Mouse (Mus musculus): ENCODE results near the gene Syngr3. TPM values are rescaled to one million over a fixed set of nuclear protein-coding genes. Genes with fewer than 3 reads are reported as not detected.

The Syngr3 gene
- polyA plus RNA-seq, 1 experiment: 0.13 TPM

- no peak for TF ChIP-seq GATA1 (IDR thresholded peaks at IDR 0.05; ENCODE audit: low read length)
Measured at GRCm38 (mm10) chr17:24641944-24642343, 47.8 kb downstream of the Syngr3 start.

- no peak for TF ChIP-seq GATA1 (IDR thresholded peaks at IDR 0.05; ENCODE audit: low read length)
Measured at GRCm38 (mm10) chr17:24640581-24640980, 49.2 kb downstream of the Syngr3 start.

GRCm38 (mm10) chr17:24640119-24640518 is 49.6 kb downstream of the Syngr3 start:
- TF ChIP-seq GATA1 (IDR thresholded peaks at IDR 0.05; ENCODE audit: low read length): no peak

GRCm38 (mm10) chr17:24639571-24639988 is 50.2 kb downstream of the Syngr3 start:
- no peak for TF ChIP-seq GATA1 (IDR thresholded peaks at IDR 0.05; ENCODE audit: low read length)

GRCm38 (mm10) chr17:24638840-24639239 is 50.9 kb downstream of the Syngr3 start:
- no peak for TF ChIP-seq GATA1 (IDR thresholded peaks at IDR 0.05; ENCODE audit: low read length)

GRCm38 (mm10) chr17:24638214-24638613 is 51.5 kb downstream of the Syngr3 start:
- no peak for TF ChIP-seq GATA1 (IDR thresholded peaks at IDR 0.05; ENCODE audit: low read length)

GRCm38 (mm10) chr17:24636781-24637481 is 52.8 kb downstream of the Syngr3 start:
- TF ChIP-seq GATA1 (IDR thresholded peaks at IDR 0.05; ENCODE audit: low read length): no peak

GRCm38 (mm10) chr17:24635694-24636093 is 54.1 kb downstream of the Syngr3 start:
- TF ChIP-seq GATA1 (IDR thresholded peaks at IDR 0.05; ENCODE audit: low read length): no peak

Other genes with a start within 250 kb of the Syngr3 start
- not detected in 2 replicates for gene Dnase1l2, start 246.8 kb downstream of the Syngr3 start, polyA plus RNA-seq (2012)
- 19.4 and 22.8 TPM in 2 replicates for gene E4f1, start 219.6 kb downstream of the Syngr3 start, polyA plus RNA-seq (2012)
- gene Pgp, start 219.6 kb downstream of the Syngr3 start, polyA plus RNA-seq (2012): 75.9 and 87.6 TPM in 2 replicates
- 0.10 TPM in 1 of 2 replicates, not detected in the other for gene Bricd5, start 216.1 kb downstream of the Syngr3 start, polyA plus RNA-seq (2012)
- 8.4 and 8.5 TPM in 2 replicates for gene Mlst8, start 210.9 kb downstream of the Syngr3 start, polyA plus RNA-seq (2012)
- 0.01 TPM in 1 of 2 replicates, not detected in the other for gene Caskin1, start 201.4 kb downstream of the Syngr3 start, polyA plus RNA-seq (2012)
- 239 and 240 TPM in 2 replicates for gene Traf7, start 162.0 kb downstream of the Syngr3 start, polyA plus RNA-seq (2012)
- gene Rab26, start 155.7 kb downstream of the Syngr3 start, polyA plus RNA-seq (2012): 0.29 and 0.30 TPM in 2 replicates
- gene Pkd1, start 140.1 kb downstream of the Syngr3 start, polyA plus RNA-seq (2012): 4.0 and 6.5 TPM in 2 replicates
- gene Tsc2, start 57.3 kb downstream of the Syngr3 start, polyA plus RNA-seq (2012): 45.3 and 52.6 TPM in 2 replicates
- 24.0 and 31.0 TPM in 2 replicates for gene Nthl1, start 57.3 kb downstream of the Syngr3 start, polyA plus RNA-seq (2012)
- not detected in 2 replicates for gene Slc9a3r2, start 39.6 kb downstream of the Syngr3 start, polyA plus RNA-seq (2012)
- not detected in 2 replicates for gene Npw, start 31.5 kb downstream of the Syngr3 start, polyA plus RNA-seq (2012)
- gene Zfp598, start 20.3 kb downstream of the Syngr3 start, polyA plus RNA-seq (2012): 90.5 and 98.9 TPM in 2 replicates
- gene Gfer, start 6.2 kb upstream of the Syngr3 start, polyA plus RNA-seq (2012): 149 and 186 TPM in 2 replicates
- 0.33 and 0.89 TPM in 2 replicates for gene Noxo1, start 6.3 kb upstream of the Syngr3 start, polyA plus RNA-seq (2012)
- gene Tbl3, start 17.7 kb upstream of the Syngr3 start, polyA plus RNA-seq (2012): 25.6 and 35.3 TPM in 2 replicates
- 0.14 and 0.36 TPM in 2 replicates for gene Rnf151, start 28.1 kb upstream of the Syngr3 start, polyA plus RNA-seq (2012)
- gene Rps2, start 28.2 kb upstream of the Syngr3 start, polyA plus RNA-seq (2012): 2,301 and 3,917 TPM in 2 replicates
- 457 and 647 TPM in 2 replicates for gene Ndufb10, start 34.5 kb upstream of the Syngr3 start, polyA plus RNA-seq (2012)
- not detected in 2 replicates for gene Rpl3l, start 37.9 kb upstream of the Syngr3 start, polyA plus RNA-seq (2012)
- gene Msrb1, start 46.7 kb upstream of the Syngr3 start, polyA plus RNA-seq (2012): 11.1 and 11.3 TPM in 2 replicates
- gene Hs3st6, start 63.0 kb upstream of the Syngr3 start, polyA plus RNA-seq (2012): not detected in 2 replicates
- gene Meiob, start 114.3 kb upstream of the Syngr3 start, polyA plus RNA-seq (2012): 0.14 TPM in 2 replicates
- 27.1 and 44.6 TPM in 2 replicates for gene Hagh, start 150.2 kb upstream of the Syngr3 start, polyA plus RNA-seq (2012)
- 5.3 and 5.9 TPM in 2 replicates for gene Fahd1, start 160.4 kb upstream of the Syngr3 start, polyA plus RNA-seq (2012)
- gene Igfals, start 176.0 kb upstream of the Syngr3 start, polyA plus RNA-seq (2012): 0.02 and 0.03 TPM in 2 replicates
- gene Nubp2, start 196.4 kb upstream of the Syngr3 start, polyA plus RNA-seq (2012): 61.9 and 127 TPM in 2 replicates
- gene Spsb3, start 196.7 kb upstream of the Syngr3 start, polyA plus RNA-seq (2012): 37.1 and 46.2 TPM in 2 replicates
- 35.4 and 42.9 TPM in 2 replicates for gene Eme2, start 205.1 kb upstream of the Syngr3 start, polyA plus RNA-seq (2012)
- gene Mrps34, start 205.2 kb upstream of the Syngr3 start, polyA plus RNA-seq (2012): 151 and 160 TPM in 2 replicates
- 30.3 and 35.4 TPM in 2 replicates for gene Nme3, start 206.5 kb upstream of the Syngr3 start, polyA plus RNA-seq (2012)
- gene Mapk8ip3, start 247.0 kb upstream of the Syngr3 start, polyA plus RNA-seq (2012): 24.7 and 30.8 TPM in 2 replicates